Mouse (Mus musculus) liver, embryonic 11.5 days (tissue): ENCODE measurements around the gene Tenm3. TPM values are rescaled to one million over a fixed set of nuclear protein-coding genes. Genes with fewer than 3 reads are reported as not detected.
"Not testable (repeated sequence)": the region's sequence is repeated elsewhere in the genome, so short reads cannot be mapped to it uniquely, and the experiment has no call there.

ENCODE experiments used
- ATAC-seq: fragments of 200-750 bp; cut with Nextera tagmentation; replicated peaks from 2 replicates; pipeline ENCODE4 v1.8.0; 2017; ENCODE audit warnings: moderate number of reproducible peaks, mild to moderate bottlenecking, moderate TSS enrichment, moderate library complexity; ENCODE audit not compliant: low FRiP score
- DNase-seq: peaks from one replicate; pipeline ENCODE4 v3.0.0-alpha.2; 2017; ENCODE audit warnings: low spot score
- H3K27ac ChIP-seq: fragments of 300-500 bp; sonication (generic); 2 replicates; pipeline ENCODE4 v1.5.1; 2014; ENCODE audit warnings: mild to moderate bottlenecking, low read depth, low read length, control low read depth
- H3K27me3 ChIP-seq: fragments of 300-500 bp; sonication (generic); replicated peaks from 2 replicates; pipeline ENCODE4 v1.6.1; 2014; ENCODE audit warnings: low read length, mixed read lengths; ENCODE audit not compliant: control insufficient read depth, insufficient read depth
- H3K36me3 ChIP-seq: fragments of 300-500 bp; sonication (generic); 2 replicates; pipeline ENCODE4 v1.6.1; 2014; ENCODE audit warnings: mild to moderate bottlenecking, low read length, moderate library complexity, mixed read lengths; ENCODE audit not compliant: control insufficient read depth, insufficient read depth
- H3K4me1 ChIP-seq: fragments of 300-500 bp; sonication (generic); replicated peaks from 2 replicates; pipeline ENCODE4 v1.6.1; 2014; ENCODE audit warnings: low read length, mixed read lengths; ENCODE audit not compliant: control insufficient read depth, insufficient read depth
- H3K4me2 ChIP-seq: fragments of 300-500 bp; sonication (generic); 2 replicates; pipeline ENCODE4 v1.6.1; 2014; ENCODE audit warnings: mild to moderate bottlenecking, control low read depth, moderate library complexity
- H3K4me3 ChIP-seq: fragments of 300-500 bp; sonication (generic); 2 replicates; pipeline ENCODE4 v1.5.1; 2014; ENCODE audit warnings: low read depth, low read length, control low read depth
- H3K9ac ChIP-seq: fragments of 300-500 bp; sonication (generic); 2 replicates; pipeline ENCODE4 v1.6.1; 2014; ENCODE audit warnings: low read depth, low read length, control low read depth
- H3K9me3 ChIP-seq: fragments of 300-500 bp; sonication (generic); 2 replicates; pipeline ENCODE4 v1.6.1; 2016; ENCODE audit warnings: low read length, inconsistent platforms, mixed read lengths; ENCODE audit not compliant: control insufficient read depth
- WGBS: fragments of 180-500 bp; shearing (Covaris S2); extraction: QIAGEN DNeasy Blood & Tissue Kit; methylation state at CpG from one replicate; pipeline ENCODE4 v1.1.7; 2014; 5-methylcytosine and 5-hydroxymethylcytosine counted together
- polyA plus RNA-seq: library from polyadenylated mRNA; unstranded; fragments of >200 nt; fragmentation: Nextera tagmentation; extraction: Ambion mirVana; gene quantifications from 2 replicates; pipeline ENCODE4 v1.2.1, GENCODE M21; 2014

Gene Tenm3
- polyA plus RNA-seq, 1 experiment from 2014 or later = 13.6 TPM

GRCm38 (mm10) chr8:48180146-48180545 lies 663.6 kb downstream of the Tenm3 start:
- not testable (repeated sequence) for ATAC-seq, H3K27ac ChIP-seq, H3K9ac ChIP-seq, H3K9me3 ChIP-seq, DNase-seq, H3K4me2 ChIP-seq, H3K27me3 ChIP-seq, H3K4me3 ChIP-seq, H3K4me1 ChIP-seq, H3K36me3 ChIP-seq
- 82% methylated on average over 9 of the region's 9 CpGs for WGBS

DNA sequence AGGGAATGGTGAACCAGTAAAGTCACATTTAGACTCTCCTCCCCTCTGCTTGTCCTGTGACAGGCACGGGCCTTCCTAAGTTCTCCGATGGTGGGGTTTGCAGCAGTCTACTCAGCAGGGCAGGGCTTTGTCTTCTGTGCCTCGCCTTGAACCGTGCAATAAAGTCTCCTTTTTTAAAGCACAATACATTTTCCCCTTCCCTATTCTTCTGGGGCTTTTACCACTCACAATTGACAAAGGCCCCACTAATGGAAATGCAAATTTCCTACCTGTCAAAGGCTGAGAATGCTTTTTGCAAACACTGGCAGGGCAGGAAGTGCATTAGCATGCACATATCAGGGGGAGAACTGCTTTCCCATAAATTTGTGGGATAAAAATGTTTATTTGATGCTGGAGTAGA lies 664.8 kb downstream of the Tenm3 start:
- no peak overlapping the region for H3K4me3 ChIP-seq
- DNase-seq = no peak
- no peak overlapping the region for H3K4me2 ChIP-seq
- no peak overlapping the region for H3K9ac ChIP-seq
- ATAC-seq = no peak
- H3K27me3 ChIP-seq = no peaks in the 10 kb centered on the region
- no peaks in the 10 kb centered on the region for H3K4me1 ChIP-seq
- 70% methylated on average over 4 of the region's 4 CpGs for WGBS
- H3K9me3 ChIP-seq = no peaks in the 10 kb centered on the region
- no peak overlapping the region for H3K27ac ChIP-seq
- H3K36me3 ChIP-seq = no peaks in the 10 kb centered on the region

DNA sequence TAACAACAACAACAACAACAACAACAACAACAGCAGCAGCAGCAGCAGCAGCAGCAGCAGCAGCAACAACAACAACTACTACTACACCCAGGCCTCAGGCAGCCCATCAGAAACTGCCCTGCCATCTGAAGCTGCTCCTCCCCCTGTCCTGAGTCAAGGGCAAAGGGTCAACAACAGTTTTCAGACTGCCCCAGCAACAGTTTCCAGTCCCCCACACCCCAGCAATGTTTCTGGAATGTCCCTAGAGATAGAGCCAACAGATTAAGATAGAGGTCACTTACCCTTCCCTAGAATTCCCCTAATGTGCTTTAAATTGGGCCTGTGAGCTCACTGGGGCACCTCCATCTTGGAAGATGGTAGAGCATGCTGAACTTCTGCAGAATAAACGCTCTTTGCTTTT lies 665.9 kb downstream of the Tenm3 start:
- Histone ChIP-seq H3K4me2 (no peak overlapping the region), H3K27ac (no peak overlapping the region)
- no peak for DNase-seq

More for the DNA sequence above, 665.9 kb downstream of the Tenm3 start:
- Histone ChIP-seq H3K9ac (no peak overlapping the region), H3K36me3 (no peaks in the 10 kb centered on the region), H3K4me1 (no peaks in the 10 kb centered on the region), H3K9me3 (no peaks in the 10 kb centered on the region), H3K4me3 (no peak overlapping the region), H3K27me3 (no peaks in the 10 kb centered on the region)
- no peak for ATAC-seq
- WGBS = 86% methylated on average over 1 of the region's 1 CpGs
